Mouse (Mus musculus) urinary bladder, postnatal 10 days (tissue): ENCODE data around the gene Guca2a.

Source experiments
- DNase-seq: peaks from one replicate; pipeline ENCODE4 v3.0.0; 2022; ENCODE audit warnings: low spot score

Guca2a gene

DNA sequence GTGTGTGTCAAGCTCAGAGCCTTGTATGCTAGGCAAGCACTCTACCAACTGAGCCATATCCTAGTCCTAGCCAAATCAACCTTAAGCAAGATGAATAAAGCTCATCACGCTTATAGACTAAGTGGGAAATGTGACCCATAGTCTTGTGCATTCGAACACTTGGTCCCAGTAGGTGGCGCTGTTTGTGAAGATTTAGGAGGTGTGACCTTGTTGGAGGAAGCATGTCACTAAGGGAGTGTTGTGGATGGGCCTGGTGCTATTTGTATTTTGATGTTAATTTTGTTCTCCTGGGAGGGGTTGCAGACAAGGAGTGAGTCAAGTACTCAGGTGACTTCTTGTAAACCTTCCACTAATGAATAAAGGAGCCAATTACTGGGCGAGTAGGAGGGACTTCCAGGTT is 5.2 kb downstream of the Guca2a start:
- no peak for DNase-seq

DNA sequence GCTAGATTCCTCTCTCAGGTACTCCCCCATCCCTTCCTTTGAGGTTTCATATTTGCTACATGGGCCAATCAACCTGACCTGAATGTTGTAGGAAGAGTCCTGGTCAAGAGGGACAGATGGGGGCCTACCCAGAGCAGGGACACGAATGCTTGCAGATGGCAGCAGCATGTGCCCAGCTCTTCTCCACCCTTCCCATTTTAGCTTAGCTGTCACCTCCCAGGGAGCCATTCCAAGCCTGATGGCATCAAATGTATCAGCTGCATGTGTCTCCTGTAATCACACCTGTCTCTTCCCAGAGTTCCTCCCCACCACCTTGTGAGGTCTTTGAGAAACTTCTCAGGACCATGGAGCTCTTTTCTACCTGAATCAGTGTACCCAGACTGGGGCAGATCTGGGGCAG is 19.5 kb downstream of the Guca2a start:
- DNase-seq = no peak

- no peak for DNase-seq
Observed at GRCm38 (mm10) chr4:119658246-119658645, 20.7 kb downstream of the Guca2a start.

DNA sequence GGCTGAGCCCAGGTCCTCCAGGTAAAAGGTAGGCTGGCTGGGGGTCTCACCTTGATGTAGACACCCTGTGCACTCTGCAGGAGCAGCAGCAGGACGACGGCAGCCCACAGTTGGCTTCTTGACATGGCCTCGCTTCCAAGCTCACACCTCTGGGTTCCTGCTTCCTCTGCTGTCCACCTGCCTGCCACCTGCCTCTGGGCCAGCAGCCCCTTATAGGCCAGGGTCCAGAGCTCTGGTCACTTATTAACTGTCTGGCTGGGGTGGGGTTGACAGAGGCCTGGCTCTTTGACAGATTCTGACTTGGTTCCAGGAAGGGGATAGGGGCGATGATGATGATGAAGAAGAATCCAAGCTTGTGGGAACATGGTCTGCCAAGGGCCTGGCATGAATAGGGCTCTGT is 21.2 kb downstream of the Guca2a start, which contains the start of gene Guca2b:
TSS of gene Guca2b (minus strand) at position 224 of the 400 bp plus-strand sequence.
- no peak for DNase-seq

DNA sequence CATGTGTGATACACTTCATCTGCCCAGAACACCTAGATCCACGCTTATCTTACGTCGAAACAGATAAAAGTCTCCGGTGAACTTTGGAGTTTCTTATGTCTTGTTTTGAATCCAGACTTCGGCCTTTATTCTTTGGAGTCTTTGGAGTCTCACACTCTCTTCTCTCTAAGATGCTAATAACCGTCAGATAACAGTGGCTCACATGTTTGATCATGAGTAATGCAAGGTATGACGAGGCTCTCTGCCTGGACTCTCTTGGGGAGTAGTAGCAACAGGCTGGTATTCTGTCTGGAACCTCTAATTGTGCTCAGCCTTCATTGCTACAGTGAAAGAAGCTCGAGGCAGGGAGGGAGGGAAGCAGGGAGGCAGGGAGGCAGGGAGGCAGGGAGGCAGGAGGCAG is 22.5 kb downstream of the Guca2a start:
- no peak for DNase-seq

GRCm38 (mm10) chr4:119662151-119662550 is 24.6 kb downstream of the Guca2a start:
- DNase-seq = no peak

DNA sequence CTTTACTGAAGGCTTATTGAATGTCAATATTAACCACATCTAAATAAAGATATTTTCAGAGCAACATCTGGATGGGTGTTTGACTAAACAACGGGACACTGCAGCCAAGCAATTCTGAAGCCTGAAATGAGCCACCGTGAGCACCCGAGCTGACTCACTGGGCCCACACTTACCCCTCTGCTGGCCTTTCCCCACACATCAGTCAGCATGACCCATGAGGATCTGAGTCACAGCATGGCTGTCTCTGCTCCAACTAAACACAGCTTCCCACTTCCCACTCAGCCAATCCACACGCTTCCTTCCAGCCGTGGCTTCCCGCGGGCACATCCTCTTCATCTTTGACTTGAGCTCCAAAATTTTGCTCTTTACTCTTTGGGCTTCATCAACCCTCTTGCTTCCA is 25.5 kb downstream of the Guca2a start:
- DNase-seq = no peak

GRCm38 (mm10) chr4:119663409-119664095 is 26.0 kb downstream of the Guca2a start:
- no peak for DNase-seq

DNA sequence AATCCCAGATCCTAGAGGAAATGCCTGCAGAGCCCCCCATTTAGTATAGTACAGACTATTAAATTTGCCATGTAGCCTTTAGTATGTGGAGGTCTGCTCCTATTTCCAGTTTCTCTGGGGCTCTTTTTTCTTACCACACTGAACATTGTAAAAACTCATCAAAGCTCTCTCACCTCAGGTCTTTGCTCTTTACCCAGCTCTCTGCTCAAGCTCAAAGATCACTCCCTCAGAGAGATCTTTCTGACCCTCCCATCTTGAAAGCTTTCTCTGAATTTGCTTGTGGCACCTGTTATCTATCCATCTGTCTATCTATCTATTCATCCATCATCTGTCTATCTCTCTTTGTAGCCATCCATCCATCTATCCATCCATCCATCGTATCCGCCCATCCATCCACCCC is 27.7 kb downstream of the Guca2a start:
- DNase-seq = no peak

GRCm38 (mm10) chr4:119666116-119666515 is 28.6 kb downstream of the Guca2a start:
- DNase-seq = no peak

- DNase-seq = no peak
Observed at GRCm38 (mm10) chr4:119667454-119667853, 29.9 kb downstream of the Guca2a start.

DNA sequence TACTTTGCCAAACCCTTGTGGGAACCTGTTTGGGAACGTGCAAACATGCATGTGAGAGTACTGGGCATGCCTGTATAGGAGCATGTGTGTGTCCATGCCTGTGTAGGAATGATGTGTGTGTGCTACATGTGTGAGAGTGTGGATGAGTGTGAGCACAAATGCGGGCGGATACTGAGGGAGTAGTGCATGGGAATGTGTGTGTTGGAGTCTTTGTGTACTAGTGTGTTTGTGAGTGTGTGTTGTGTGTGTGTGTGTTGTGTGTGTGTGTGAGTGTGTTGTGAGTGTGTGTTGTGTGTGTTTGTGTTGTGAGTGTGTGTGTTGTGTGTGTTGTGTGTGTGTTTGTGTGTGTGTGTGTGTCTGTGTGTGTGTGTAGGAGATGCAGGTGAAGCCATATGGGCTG is 30.7 kb downstream of the Guca2a start:
- DNase-seq = no peak

GRCm38 (mm10) chr4:119668596-119668995 is 31.1 kb downstream of the Guca2a start:
- DNase-seq = no peak

DNA sequence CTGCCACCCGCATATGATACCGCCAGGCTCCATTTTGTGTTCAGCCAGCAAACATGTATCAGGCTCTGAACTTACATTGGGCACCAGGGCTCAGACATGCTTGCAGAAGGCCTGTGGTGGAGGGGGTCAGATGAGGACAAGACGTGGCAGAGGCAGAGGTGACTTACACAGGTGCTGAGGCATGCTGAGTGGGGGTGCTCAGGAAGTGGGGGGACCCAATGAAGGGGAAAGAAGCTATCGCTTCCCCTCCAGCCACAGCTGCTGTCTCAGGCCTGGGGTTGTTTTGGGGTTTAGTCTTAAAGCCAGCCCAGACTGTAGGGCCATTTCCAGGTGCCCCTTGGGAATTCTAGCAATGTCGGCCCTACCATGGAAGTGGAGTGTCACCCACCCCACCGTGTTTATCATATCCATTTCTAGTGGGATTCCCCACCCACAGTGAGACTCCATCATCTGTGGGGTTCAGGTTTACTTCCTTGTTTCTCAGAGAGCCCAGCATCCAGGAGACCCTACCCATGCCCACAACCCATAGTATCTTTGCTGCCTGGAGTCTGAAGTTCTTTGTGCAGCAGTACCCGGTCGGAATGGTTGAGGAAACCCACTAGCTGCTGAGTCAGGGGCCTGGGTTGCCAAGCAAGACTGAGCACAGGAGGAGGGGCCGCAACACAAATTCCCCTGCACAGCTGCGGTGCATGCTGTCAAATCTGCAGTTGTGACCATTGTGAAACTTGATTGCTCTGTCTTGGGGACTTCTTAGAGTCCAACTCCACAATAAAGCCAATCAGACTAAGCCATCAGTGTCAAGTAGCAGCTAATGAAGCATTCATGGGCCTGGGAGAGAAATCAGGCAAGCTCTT is 32.1 kb downstream of the Guca2a start:
- DNase-seq = no peak

DNA sequence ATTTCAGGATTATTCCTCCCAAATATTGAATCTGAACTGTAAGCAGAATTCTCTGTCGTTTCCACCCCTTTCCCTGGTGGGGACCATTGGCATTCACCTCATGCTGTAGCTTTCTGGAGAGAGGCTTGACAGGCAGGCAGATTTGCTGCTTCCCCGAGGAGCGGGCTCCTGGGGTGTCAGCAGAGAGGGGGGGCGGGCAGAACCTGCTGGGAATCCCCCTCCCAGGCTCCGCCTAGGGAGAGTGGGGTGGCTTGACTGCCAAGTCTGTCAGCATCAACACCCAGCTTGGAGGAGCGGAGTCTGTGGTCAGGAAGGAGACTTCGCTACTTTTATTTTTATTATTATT is 32.7 kb downstream of the Guca2a start:
- no peak for DNase-seq

DNA sequence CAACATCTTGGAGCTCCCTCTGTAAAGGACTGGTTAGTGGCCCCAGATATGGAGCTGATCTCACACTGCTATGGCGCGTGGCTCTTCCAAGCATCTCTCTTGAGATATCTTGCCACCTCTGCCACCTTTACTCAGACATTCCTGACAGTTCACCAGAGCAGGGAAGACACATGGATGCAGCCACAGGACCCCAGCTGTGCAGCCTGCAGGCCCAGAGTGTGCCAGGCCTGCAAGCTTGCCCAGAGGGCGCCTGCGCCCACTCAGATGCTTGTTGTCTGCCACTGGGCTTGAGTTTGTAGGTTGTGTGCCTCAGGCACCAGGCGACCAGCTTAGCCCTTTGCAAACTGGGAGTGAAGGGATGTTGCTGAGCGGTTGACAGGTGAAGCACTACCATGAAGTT is 33.2 kb downstream of the Guca2a start:
- DNase-seq = no peak

DNA sequence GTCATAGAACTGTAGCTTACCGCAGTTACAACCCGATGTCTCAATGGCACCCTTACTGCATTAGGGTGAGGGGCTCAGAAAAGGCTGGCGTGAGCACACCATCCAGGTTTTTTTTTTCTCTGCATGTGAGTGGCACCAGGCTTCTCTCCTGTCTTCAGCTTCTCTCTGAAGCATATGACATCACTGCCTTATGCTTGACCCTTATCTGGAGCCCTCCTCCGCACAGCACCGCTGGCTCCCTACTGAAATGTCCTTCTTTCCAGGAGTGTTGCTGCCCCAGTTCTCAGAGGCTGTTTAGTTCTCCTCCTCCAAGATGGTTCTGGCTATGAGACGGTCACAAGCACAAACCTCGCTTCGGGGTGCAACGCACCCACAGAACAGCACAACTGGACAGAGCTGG is 33.7 kb downstream of the Guca2a start:
- no peak for DNase-seq

DNA sequence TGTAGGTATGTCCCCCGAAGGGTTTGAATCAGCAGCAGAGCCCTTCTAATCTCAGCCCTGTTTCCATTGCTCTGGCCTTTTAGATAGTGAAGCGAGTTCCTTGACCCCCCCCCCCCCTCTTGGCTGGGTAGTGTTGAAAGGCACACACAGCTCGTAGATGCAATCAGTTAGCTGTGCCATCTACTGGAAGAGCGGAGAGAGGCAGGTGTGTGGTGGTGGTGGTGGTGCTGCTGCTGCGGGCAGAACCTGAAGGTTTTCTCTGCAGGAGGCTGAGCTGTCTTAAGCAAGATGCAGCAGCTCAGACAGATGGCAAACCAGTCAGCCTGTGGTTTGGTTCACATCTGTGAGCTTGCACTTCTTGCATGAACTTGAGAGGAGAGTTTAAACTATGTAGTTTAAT is 35.2 kb downstream of the Guca2a start:
- DNase-seq = no peak

DNA sequence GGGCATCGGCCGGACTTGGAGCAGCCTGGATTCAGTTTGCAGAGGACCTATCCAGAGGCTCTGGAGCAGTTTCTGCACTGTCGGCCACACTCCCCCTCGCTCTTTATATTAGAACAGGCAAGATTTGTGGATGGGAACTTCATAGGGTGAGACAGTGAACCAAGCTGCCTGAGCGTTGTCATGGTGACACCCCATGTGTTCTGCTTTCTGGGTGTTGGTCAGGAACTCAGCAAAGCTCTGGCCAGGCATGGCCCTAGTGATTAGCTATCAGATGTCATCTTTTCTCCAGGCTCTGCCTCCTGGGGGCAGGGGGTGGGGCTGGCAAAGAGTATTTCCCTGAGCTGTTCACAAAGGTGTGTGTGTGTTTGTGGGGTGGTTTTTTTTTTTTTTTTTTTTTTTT is 45.1 kb downstream of the Guca2a start:
- DNase-seq = no peak

GRCm38 (mm10) chr4:119685746-119686145 is 48.2 kb downstream of the Guca2a start:
- no peak for DNase-seq
